Mouse (Mus musculus) neural tube, embryonic 10.5 days (tissue): ENCODE data around the gene Krt4.

Source experiments
- DNase-seq: peaks from one replicate; pipeline ENCODE4 v3.0.0-alpha.2; 2017; ENCODE audit warnings: low spot score; ENCODE audit errors: extremely low spot score

The Krt4 gene

GRCm38 (mm10) chr15:101924635-101925034 is at the start of gene Krt4:
TSS of gene Krt4 (minus strand) at chr15:101924735.
- DNase-seq = no peak

- peak; percentile 100 for DNase-seq
Observed at GRCm38 (mm10) chr15:101973414-101974077, 49.0 kb upstream of the Krt4 start.

GRCm38 (mm10) chr15:101970536-101970935 is 46.0 kb upstream of the Krt4 start:
- peak; percentile 71 for DNase-seq

GRCm38 (mm10) chr15:101966808-101967207 is 42.3 kb upstream of the Krt4 start:
- DNase-seq = no peak

GRCm38 (mm10) chr15:101958891-101959290 is 34.4 kb upstream of the Krt4 start:
- no peak for DNase-seq

- DNase-seq = no peak
Observed at GRCm38 (mm10) chr15:101954187-101954586, 29.7 kb upstream of the Krt4 start, which contains the start of gene Krt78. TSS of gene Krt78 (minus strand) at chr15:101954287.

GRCm38 (mm10) chr15:101952733-101953474 is 28.4 kb upstream of the Krt4 start:
- DNase-seq = no peak

GRCm38 (mm10) chr15:101945430-101945829 is 20.9 kb upstream of the Krt4 start:
- DNase-seq = no peak

- DNase-seq = no peak
Observed at GRCm38 (mm10) chr15:101941948-101942347, 17.4 kb upstream of the Krt4 start.

- DNase-seq = no peak
Observed at GRCm38 (mm10) chr15:101940274-101940829, 15.8 kb upstream of the Krt4 start, which contains the start of gene Krt79. TSS of gene Krt79 (minus strand) at chr15:101940324.

GRCm38 (mm10) chr15:101938600-101939308 is 14.2 kb upstream of the Krt4 start:
- no peak for DNase-seq

GRCm38 (mm10) chr15:101933024-101933423 is 8.5 kb upstream of the Krt4 start:
- no peak for DNase-seq

GRCm38 (mm10) chr15:101929666-101930065 is 5.1 kb upstream of the Krt4 start:
- peak; percentile 46 for DNase-seq

GRCm38 (mm10) chr15:101929087-101929486 is 4.6 kb upstream of the Krt4 start:
- DNase-seq = peak; percentile 26

- no peak for DNase-seq
Observed at GRCm38 (mm10) chr15:101927340-101928080, 3.0 kb upstream of the Krt4 start.

- DNase-seq = no peak
Observed at GRCm38 (mm10) chr15:101925041-101925440, 506 bp upstream of the Krt4 start.

- DNase-seq = no peak
Observed at GRCm38 (mm10) chr15:101922296-101922695, 2.2 kb downstream of the Krt4 start.

GRCm38 (mm10) chr15:101916072-101916471 is 8.5 kb downstream of the Krt4 start:
- DNase-seq = no peak

- no peak for DNase-seq
Observed at GRCm38 (mm10) chr15:101904849-101905248, 19.7 kb downstream of the Krt4 start.

GRCm38 (mm10) chr15:101902171-101903149 is 22.1 kb downstream of the Krt4 start:
- no peak for DNase-seq
